Mouse (Mus musculus): ENCODE data around the gene Dhrs9.
A peak's percentile ranks its signal among the peaks of the same experiment; 100 is the strongest.
"Not testable (repeated sequence)": the region's sequence is repeated elsewhere in the genome, so short reads cannot be mapped to it uniquely, and the experiment has no call there.

Gene Dhrs9

GRCm38 (mm10) chr2:69380281-69380680 is at the start of gene Dhrs9:
Dhrs9 (plus strand) TSS chr2:69380445.
- no peak for DNase-seq (ENCODE audit: low spot score)

DNA sequence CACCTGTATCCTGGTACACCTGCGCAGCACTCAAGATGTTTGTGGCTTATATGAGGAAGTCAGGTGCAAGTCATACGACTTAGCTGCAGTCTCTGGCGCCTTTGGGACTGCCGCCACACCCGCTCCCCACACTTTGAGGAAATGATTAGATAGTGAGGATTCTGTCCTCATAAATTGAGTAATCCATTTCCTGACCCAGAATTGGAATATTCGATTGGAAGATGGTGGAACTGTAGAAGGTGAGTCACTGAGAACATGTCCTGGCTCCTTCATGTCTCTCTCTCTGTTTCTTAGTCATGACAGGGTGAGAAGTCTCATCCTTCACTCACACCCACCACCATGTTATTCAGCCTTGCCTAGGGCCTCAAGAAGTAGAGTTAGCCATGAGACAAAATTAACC is 48.7 kb upstream of the Dhrs9 start:
- DNase-seq (ENCODE audit: low spot score) = not testable (repeated sequence)

- no peak for DNase-seq (ENCODE audit: low spot score)
These were observed 38.7 kb upstream of the Dhrs9 start for GRCm38 (mm10) chr2:69341506-69341905.

DNA sequence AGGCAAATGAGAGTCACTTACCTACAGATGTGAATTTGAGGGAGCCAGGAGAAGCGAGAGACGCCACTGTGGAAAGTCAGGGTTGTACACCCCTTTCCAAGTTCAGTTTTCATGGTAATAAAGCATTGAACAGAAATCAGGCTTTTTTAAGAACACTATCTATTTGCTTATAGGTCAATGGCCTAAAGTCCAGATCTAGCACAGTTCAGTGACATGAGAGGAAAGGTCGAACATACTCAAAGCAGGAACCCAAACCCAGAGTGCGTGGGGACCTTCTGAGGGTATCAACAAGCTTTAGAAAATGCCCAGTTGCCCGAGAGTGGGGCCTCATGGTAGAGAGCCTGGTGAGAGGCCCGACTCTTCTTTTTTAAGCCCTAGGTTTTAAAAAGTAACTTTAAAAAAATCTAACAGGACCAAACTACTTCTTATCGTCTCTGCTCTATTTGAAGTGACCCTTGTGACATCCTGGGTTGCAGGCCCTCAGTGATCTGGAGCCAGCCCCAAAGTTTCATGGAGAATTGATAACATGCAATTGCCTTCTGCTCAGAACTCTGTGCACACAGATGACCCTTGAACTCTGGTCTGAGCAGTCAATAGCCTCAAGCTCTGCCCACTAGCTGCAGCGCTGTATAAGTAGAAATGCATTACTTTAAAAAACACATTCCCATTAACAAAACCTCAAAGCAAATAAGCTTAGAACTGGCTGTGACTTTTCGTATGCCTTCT is 37.6 kb upstream of the Dhrs9 start, which contains the start of gene Abcb11:
Gene Abcb11 (minus strand): TSS at position 121 of the 726 bp plus-strand sequence.
- DNase-seq (ENCODE audit: low spot score) = no peak

GRCm38 (mm10) chr2:69355402-69355801 is 24.8 kb upstream of the Dhrs9 start:
- not testable (repeated sequence) for DNase-seq (ENCODE audit: low spot score)

DNA sequence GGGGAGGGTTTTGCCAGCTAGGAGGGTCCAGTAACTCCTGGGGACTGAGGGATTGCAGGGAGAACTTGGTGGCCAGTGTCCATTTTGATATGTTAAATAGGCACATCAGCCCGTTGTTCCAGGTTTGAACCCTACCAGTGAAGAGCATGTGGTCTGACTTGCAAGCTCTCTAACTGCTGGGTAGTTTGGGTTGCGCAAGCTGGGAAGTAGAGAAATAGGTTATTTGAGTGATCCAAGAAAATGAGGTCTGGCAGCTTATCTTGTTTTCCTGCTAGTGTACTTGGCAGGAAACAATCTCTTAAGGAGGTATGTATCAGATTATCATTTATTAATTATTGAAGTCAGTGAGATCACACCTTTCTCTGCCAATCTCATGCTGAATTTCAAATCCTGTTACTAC is 15.4 kb upstream of the Dhrs9 start:
- no peak for DNase-seq (ENCODE audit: low spot score)

DNA sequence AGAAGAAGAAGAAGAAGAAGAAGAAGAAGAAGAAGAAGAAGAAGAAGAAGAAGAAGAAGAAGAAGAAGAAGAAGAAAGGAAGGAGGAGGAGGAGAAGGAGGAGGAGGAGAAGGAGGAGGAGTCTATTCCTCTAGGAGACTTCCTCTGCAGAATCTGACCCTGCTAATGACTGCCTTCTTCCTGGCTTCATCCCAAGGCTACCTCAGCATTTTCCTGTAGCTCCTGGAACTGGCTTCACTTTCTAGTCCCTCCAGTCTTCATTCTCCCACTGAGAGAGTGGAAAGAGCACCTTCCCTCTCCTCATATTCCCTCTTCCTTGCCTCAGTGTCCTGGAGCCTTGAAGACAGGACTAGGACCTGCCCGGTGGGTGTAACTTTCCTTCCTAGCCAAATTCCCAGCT is 15.0 kb upstream of the Dhrs9 start:
- DNase-seq (ENCODE audit: low spot score) = no peak

DNA sequence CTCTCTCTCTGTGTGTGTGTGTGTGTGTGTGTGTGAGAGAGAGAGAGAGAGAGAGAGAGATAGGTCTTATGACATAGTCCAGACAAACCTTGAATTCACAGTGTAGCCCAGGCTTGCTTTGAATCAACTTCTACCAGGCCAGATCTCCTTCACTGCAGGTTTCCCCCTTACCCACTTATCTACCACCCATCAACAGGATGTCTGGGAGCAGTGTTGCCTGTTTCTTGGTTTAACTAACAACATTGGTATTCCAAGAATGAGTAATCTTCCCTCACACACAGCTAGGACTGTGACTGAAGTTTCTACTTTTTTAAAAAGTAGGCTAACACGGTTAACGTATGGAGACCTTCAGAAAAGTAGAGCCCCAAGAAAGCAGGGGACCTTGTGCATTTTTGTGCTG is 3.5 kb upstream of the Dhrs9 start:
- no peak for DNase-seq (ENCODE audit: low spot score)

- DNase-seq (ENCODE audit: low spot score) = no peak
These were observed 444 bp upstream of the Dhrs9 start for GRCm38 (mm10) chr2:69379801-69380200.

- DNase-seq (ENCODE audit: low spot score) = peak; percentile 38
These were observed 1.5 kb downstream of the Dhrs9 start for GRCm38 (mm10) chr2:69381740-69382139.

GRCm38 (mm10) chr2:69382838-69383237 is 2.6 kb downstream of the Dhrs9 start:
- no peak for DNase-seq (ENCODE audit: low spot score)

DNA sequence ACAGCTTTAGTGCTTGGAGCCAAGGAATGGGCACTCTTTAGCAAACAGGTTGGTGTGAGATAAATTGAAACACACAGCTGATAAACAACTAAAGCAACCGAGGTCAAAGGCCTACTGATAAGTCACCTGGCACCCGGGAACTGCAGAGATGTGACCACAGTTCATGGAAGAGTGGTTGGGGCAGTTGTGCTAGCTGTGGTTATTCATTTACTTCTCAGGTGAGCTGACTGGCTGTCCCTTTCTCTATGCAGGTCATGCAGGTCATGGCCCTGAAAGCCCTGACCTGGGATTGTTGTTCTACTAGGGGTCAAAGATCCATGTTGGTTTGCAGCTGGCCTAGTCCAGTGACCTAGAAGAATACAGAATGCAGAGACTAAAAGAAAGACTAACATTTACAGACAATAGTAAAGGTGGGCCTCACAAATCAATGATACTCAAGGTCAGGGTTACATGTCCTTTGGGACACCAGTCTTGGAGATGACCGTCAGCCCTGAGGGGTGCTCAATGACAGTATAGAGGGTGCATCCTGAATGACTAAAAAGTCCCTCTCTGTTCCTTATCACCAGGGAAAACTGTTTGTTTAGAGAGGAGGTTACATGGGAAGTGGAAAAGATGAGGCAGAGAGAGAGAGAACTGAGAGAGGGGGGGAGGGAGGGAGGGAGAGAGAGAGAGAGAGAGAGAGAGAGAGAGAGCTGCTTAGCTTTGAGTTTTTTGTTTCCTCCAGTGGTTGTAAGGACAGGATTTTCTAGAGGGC is 6.0 kb downstream of the Dhrs9 start:
- DNase-seq (ENCODE audit: low spot score) = no peak

- no peak for DNase-seq (ENCODE audit: low spot score)
These were observed 13.7 kb downstream of the Dhrs9 start for GRCm38 (mm10) chr2:69393947-69394346.

DNA sequence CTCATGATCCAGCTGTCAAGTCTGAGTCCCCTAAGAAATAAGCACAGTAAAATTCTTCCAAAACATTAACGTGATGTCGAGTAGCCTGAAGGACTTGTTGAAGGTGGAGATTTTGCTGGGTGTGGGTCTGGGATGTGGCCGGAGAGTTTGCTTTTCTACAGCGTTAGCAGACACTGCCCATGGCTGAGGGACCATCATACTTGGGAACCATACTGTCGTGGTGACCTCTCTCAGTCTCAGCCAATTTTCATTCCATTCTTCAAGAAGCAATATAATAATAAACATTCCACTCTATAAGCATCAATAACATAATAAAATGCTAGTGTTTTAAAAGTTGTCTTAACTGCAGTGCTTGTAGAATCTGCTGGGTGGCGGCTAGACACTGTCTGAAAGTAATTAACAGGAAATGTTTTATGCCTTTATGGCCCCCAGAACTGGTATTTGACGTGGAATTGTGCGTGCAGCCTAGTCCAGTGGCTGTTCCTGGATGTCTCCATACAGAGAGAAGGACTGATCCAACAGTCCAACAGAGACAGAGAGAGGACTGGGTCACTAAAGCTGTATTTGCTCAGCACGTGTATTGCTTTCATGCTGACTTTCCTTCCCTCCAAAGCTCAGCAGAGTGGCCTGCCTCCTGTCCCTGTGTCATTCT is 15.5 kb downstream of the Dhrs9 start:
- no peak for DNase-seq (ENCODE audit: low spot score)

DNA sequence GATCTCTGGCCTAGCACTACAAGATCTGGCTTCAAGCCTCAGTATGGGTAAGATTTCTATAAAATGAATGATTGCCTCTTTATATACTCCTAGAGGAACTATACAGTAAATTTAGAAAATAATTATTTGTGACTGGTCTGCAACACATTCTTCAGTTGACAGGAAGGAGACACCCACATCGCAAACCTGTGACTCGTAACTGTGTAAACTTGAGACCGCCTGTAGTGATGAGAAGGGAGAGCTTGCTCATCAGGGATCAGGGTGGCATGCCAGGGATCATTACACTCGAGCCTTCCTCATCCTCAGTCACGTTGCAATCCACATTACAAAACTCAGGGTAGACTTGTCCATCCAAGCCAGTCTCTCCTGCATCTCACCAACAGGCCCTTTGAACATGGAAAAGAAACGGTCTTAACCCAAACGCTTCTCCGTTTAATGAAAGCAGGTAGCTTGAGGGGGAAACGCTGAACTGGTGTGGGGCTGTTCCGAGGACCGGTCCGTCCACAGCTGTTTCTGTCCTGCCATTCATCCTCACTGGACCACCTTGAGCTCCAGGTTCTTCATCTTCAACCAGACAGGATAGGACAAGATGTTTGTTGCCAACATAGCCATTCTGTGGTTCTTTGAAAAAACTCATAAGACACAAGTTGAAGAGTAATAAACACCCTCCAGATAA is 16.7 kb downstream of the Dhrs9 start:
- DNase-seq (ENCODE audit: low spot score) = no peak

DNA sequence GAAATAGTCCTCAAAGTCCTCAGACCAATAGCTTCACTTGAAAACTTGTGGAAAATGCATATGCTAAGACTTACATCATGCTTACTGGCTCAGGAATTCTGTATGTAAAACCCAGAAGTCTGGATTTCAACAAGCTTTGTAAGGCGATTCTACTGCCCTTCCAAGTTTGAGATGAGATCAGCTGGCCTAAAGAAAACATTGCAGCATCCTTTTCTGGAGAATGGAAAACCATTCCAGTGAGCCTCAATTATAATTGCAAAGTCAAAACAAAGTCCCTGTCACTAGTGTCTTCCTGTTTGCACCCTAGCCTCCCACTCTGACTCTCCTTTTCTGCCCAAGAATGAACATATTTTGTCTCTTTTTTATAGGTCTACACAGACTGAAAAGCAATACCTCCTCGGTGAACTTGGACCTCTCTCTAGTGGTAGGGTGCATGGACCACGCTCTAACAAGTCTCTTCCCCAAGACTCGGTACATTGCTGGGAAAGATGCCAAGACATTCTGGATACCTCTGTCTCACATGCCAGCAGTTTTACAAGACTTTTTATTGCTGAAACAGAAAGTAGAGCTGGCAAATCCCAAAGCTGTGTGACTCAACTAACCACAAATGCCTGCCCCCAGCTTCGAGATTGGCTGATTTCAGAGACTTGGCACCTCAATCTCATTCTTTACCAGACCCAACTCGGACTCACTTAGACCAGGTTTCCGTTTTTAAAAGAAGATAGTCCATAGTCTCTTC is 20.8 kb downstream of the Dhrs9 start:
- DNase-seq (ENCODE audit: low spot score) = no peak

DNA sequence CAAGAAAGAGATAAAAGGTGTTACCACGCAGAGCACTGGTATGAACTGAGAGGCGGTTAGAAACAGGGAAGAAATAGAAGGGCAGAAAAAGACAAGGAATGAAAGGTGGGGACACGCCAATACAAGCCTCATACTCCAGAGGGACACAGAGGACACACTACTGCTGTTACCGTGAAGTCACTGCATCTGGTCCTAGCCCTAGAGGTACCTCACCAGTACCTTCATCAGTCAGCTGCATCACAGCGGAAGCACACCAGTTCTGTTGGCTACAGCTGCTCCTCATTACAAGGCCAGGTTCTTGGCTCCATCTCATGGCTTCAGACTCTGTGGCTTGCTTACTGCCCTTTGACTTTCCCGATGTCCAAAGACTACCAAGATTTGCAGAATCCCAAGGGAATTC is 21.6 kb downstream of the Dhrs9 start:
- no peak for DNase-seq (ENCODE audit: low spot score)

DNA sequence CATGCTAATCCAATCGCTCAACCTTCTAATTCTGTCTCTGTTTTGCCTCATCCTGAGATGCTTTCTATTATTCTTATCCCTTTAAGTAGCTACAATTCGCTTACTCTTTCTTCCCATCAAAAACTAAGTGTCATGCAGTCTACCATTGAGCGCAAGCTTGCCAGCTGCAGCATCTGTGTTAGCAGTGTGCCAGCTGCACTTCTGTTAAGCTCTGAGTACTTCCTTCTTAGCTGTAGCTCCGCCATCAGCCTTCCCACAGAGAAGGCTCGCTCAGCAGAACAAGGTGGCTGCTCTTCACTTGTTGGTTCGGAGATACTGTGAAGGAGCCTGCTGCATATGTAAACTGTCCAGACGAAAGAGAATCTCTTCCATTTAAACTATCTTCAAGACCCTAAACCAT is 22.1 kb downstream of the Dhrs9 start:
- no peak for DNase-seq (ENCODE audit: low spot score)

DNA sequence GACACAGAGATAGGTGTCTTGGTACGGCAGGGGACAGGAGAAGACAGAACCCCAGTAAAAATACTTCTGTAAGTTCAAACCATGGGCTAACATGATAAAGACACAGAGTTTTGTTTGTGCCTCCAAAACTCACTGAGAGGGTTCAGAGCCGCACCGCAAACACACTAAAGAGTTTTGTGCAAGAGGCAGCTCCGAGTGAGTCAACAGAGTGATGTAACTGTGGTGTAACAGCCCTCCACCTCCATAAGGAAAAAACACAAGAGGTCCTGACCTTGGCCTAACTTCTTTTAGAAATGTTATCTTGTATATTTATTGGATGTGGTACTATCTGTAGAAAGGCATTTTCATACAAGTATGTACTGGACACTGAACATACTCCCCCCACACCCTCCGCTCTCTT is 25.4 kb downstream of the Dhrs9 start:
- no peak for DNase-seq (ENCODE audit: low spot score)

DNA sequence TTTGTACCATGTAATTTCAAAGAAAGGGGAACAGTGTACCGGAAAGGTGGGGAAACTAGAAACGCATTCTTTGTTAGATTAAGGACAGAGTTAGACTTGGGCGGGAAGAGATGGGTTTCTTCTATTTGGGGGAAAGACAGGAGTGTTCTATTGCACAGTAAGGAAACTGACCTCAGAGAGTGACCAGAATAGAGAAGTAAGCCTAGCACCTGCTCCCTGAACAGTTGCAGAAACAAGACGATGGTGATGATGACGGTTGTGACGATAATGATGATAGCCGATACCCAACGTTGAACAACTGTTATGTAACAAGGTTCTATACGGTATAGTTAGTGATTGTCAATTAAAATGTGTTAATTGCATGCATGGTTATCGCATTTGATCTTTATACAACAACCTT is 34.3 kb downstream of the Dhrs9 start:
- no peak for DNase-seq (ENCODE audit: low spot score)

DNA sequence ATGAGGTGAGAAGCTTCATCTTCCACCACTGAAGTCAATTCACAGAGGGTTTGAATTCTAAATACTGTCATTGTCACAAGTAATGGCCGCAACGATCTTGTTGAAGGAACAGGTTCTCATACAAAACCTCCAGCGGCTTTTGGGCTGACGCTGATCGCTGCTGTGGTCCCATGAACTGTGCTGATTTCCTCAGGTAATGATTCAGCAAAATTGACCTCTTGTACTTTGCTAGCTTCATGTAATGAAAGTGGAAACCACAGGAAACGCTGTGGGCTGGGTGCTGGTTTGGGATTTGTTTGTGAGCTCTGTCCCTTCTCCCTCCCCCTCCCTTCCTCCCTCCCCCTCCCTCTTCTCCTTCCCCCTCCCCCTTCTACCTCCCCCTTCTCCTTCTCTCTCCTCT is 34.8 kb downstream of the Dhrs9 start:
- DNase-seq (ENCODE audit: low spot score) = no peak
